Mouse (Mus musculus): Measurements from ENCODE around the gene Cad. TPM values are rescaled to one million over a fixed set of nuclear protein-coding genes. Genes with fewer than 3 reads are reported as not detected.

The Cad gene
- polyA plus RNA-seq, 1 experiment from 2014 or later = 17.6 TPM

DNA sequence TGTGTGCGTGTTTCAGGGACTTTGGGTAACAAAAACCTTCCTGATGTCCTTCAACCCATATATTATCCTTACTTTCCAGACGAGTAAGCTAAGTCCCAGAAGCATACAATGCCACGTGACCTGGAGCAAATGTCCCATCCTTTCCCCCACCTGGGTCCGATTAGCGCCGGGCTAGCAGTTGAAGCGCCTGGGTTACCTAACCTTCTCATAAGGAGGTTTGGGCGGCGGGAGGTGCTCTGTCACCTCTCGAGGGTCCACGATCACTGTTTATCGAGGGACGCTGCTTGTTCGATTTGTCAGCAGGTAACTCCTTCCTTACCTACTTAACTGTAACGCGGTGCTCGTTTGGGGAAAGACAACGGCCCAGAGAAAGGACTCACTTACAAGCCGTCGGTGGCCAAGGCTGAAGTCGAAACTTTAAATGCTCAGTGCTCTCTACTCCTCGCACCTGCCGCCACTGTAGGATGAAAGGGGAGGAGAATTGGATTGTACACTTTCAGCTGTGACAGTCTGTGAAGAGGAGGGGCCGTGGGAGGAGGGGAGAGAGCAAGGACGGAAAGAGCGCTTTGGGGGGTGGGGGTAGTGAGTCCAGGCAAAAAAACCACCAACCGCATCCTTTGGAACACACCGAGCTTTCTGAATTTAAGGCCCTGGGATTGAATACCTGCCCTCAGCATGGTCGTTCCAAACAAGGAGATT, 39.7 kb downstream of the Cad start:
- Histone ChIP-seq H3K27ac (replicated peaks) (no peak overlapping the region), H3K9ac (replicated peaks) (no peak overlapping the region), H3K4me2 (replicated peaks) (peak overlapping the region; percentile 49), H3K9me3 (no peaks in the 10 kb centered on the region), H3K27me3 (peaks cover 85% of the 10 kb centered on the region), H3K36me3 (no peaks in the 10 kb centered on the region), H3K4me3 (peak overlapping the region; percentile 34), H3K4me1 (peaks cover 36% of the 10 kb centered on the region)
- WGBS = 1% methylated on average over 29 of the region's 29 CpGs
- ATAC-seq (replicated peaks) = peak; percentile 16; the same call in 1 of the 2 replicates

DNA sequence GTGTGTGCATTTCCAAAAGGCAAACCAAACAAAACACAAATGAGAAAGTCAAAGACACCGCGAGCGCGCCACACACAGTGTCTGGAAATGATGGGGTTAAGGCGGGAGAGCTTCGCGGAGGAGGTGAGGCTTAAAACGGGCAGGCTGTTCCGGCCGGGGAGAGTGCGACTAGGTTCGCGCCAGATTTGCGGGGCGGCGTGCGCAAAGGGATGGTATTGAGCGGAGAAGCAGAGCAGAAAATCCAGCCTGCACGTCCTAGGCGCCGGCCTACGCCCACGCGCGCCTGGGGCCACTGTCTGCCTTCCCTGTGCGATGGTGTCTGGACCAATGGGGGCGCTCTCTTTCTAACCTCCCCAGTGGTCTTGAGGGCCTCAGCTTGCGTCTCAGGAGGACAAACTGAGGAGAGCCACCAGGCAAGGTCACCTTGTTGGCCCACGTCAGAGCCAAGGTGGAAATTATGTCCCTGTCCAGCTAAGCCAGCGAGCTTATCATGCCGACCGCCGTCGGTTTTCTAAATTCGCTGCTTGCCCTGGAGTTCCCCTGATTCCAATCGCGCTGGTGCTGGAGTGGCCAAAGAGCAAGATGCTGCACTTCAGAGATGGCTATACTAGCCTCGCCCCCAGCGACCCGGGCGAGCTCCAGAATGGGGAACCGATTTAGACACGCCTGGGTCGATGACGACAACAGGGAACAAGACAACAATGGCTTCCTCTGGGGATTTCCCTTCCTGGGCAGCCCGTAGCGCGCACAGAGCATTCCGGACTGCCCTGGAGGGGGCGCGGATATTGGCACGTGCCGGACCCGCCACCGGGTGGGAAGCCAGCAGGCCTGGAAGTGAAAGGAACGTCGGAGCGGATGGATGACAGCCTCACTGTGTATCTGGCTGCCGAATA, 40.5 kb downstream of the Cad start:
- peaks cover 36% of the 10 kb centered on the region for H3K4me1 ChIP-seq
- ATAC-seq (replicated peaks) = no peak
- peak overlapping the region; percentile 19; the same call in 1 of the 2 replicates for H3K9ac ChIP-seq (replicated peaks)
- peaks cover 80% of the 10 kb centered on the region for H3K27me3 ChIP-seq
- peak overlapping the region; percentile 34 for H3K4me3 ChIP-seq
- H3K4me2 ChIP-seq (replicated peaks) = peak overlapping the region; percentile 49
- no peaks in the 10 kb centered on the region for H3K36me3 ChIP-seq
- no peaks in the 10 kb centered on the region for H3K9me3 ChIP-seq
- no peak overlapping the region for H3K27ac ChIP-seq (replicated peaks)
- under 1% methylated on average over 59 of the region's 59 CpGs for WGBS

GRCm38 (mm10) chr5:31095711-31096480, 41.3 kb downstream of the Cad start:
- peaks cover 36% of the 10 kb centered on the region for H3K4me1 ChIP-seq
- peaks cover 72% of the 10 kb centered on the region for H3K27me3 ChIP-seq
- H3K36me3 ChIP-seq = no peaks in the 10 kb centered on the region
- no peaks in the 10 kb centered on the region for H3K9me3 ChIP-seq
- peak overlapping the region; percentile 49 for H3K4me2 ChIP-seq (replicated peaks)
- peak overlapping the region; percentile 34 for H3K4me3 ChIP-seq
- WGBS = 27% methylated on average over 11 of the region's 11 CpGs
- no peak overlapping the region for H3K27ac ChIP-seq (replicated peaks)
- peak overlapping the region; percentile 19; the same call in 1 of the 2 replicates for H3K9ac ChIP-seq (replicated peaks)
- ATAC-seq (replicated peaks) = no peak

- no peaks in the 10 kb centered on the region for H3K27me3 ChIP-seq
- H3K9ac ChIP-seq (replicated peaks) = no peak within 1 kb of the TSS
- 89% methylated on average over 9 of the region's 9 CpGs for WGBS
- no peak within 1 kb of the TSS for H3K4me2 ChIP-seq (replicated peaks)
- no peak for ATAC-seq (replicated peaks)
- no peak within 1 kb of the TSS for H3K27ac ChIP-seq (replicated peaks)
- no peak within 1 kb of the TSS for H3K4me3 ChIP-seq
- no peaks in the 10 kb centered on the region for H3K36me3 ChIP-seq
- no peaks in the 10 kb centered on the region for H3K4me1 ChIP-seq
- H3K9me3 ChIP-seq = no peaks in the 10 kb centered on the region
These were observed 51.3 kb downstream of the Cad start, which contains the start of gene Dnajc5g for GRCm38 (mm10) chr5:31105814-31106335. Dnajc5g (plus strand) TSS chr5:31106285.

- H3K27me3 ChIP-seq = no peaks in the 10 kb centered on the region
- H3K9ac ChIP-seq (replicated peaks) = no peak within 1 kb of the TSS
- 91% methylated on average over 18 of the region's 18 CpGs for WGBS
- no peak within 1 kb of the TSS for H3K4me2 ChIP-seq (replicated peaks)
- no peaks in the 10 kb centered on the region for H3K36me3 ChIP-seq
- no peaks in the 10 kb centered on the region for H3K9me3 ChIP-seq
- no peaks in the 10 kb centered on the region for H3K4me1 ChIP-seq
- no peak within 1 kb of the TSS for H3K4me3 ChIP-seq
- no peak for ATAC-seq (replicated peaks)
- no peak within 1 kb of the TSS for H3K27ac ChIP-seq (replicated peaks)
These were observed 53.5 kb downstream of the Cad start, which contains the start of gene Slc30a3 for GRCm38 (mm10) chr5:31108000-31108490. Slc30a3 (minus strand) TSS chr5:31108237.

GRCm38 (mm10) chr5:31110781-31111180, 56.2 kb downstream of the Cad start:
- WGBS = 42% methylated on average over 7 of the region's 7 CpGs
- ATAC-seq (replicated peaks) = no peak
- H3K9me3 ChIP-seq = no peaks in the 10 kb centered on the region

DNA sequence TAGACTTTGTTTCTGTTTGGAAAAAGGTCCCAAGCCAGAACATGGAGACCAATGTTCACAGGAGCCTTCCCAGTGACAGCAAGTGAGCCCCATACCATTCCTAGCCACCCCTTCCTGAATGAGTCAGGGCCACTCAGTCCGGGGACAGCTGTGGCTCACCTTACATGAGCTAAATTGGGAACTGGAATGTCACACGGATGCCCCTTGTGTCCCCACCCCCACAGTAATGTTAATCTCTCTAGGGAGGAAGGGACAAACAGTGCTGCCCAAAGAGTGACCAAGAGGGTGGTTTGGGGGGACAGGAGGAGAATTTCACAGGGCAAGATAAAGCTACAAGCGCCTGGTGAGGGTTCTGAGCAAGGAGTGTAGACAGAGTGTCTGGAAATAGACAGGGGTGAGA, 61.8 kb downstream of the Cad start, which contains the start of gene Trim54:
TSS of gene Trim54 (plus strand) at position 359 of the 400 bp plus-strand sequence.
- Histone ChIP-seq H3K9ac (replicated peaks) (no peak within 1 kb of the TSS), H3K27me3 (no peaks in the 10 kb centered on the region)
- ATAC-seq (replicated peaks) = no peak

More at GRCm38 (mm10) chr5:31110781-31111180, 56.2 kb downstream of the Cad start:
- no peak overlapping the region for H3K9ac ChIP-seq (replicated peaks)
- no peaks in the 10 kb centered on the region for H3K36me3 ChIP-seq
- no peak overlapping the region for H3K4me3 ChIP-seq
- H3K27ac ChIP-seq (replicated peaks) = no peak overlapping the region
- H3K4me1 ChIP-seq = no peaks in the 10 kb centered on the region
- H3K4me2 ChIP-seq (replicated peaks) = no peak overlapping the region
- no peaks in the 10 kb centered on the region for H3K27me3 ChIP-seq

DNA sequence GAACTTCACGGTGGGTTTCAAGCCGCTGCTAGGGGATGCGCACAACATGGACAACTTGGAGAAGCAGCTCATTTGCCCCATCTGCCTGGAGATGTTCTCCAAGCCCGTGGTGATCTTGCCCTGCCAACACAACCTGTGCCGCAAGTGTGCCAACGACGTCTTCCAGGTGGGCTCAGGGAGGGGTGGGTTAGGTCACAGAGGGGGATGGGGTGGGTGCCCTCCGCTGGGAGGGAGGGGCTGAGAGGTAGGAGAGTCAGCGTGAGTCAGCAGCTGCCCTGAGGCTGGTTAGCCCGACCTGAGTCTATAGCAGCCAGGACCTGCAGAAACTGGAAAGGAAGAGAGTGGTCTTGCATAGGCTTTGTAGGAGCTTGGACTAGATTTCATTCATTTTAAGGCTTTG, 62.3 kb downstream of the Cad start:
- Histone ChIP-seq H3K27me3 (no peaks in the 10 kb centered on the region), H3K36me3 (no peaks in the 10 kb centered on the region), H3K4me1 (no peaks in the 10 kb centered on the region), H3K4me3 (no peak overlapping the region), H3K9ac (replicated peaks) (no peak overlapping the region), H3K27ac (replicated peaks) (no peak overlapping the region), H3K4me2 (replicated peaks) (no peak overlapping the region), H3K9me3 (no peaks in the 10 kb centered on the region)
- ATAC-seq (replicated peaks) = no peak
- 33% methylated on average over 10 of the region's 10 CpGs for WGBS

More for the DNA sequence above, 61.8 kb downstream of the Cad start, which contains the start of gene Trim54:
- Histone ChIP-seq H3K27ac (replicated peaks) (no peak within 1 kb of the TSS), H3K9me3 (no peaks in the 10 kb centered on the region), H3K4me1 (no peaks in the 10 kb centered on the region), H3K4me3 (no peak within 1 kb of the TSS), H3K36me3 (no peaks in the 10 kb centered on the region), H3K4me2 (replicated peaks) (no peak within 1 kb of the TSS)
- WGBS = 59% methylated on average over 3 of the region's 3 CpGs

- Histone ChIP-seq H3K4me2 (replicated peaks) (no peak overlapping the region), H3K27ac (replicated peaks) (no peak overlapping the region), H3K9me3 (no peaks in the 10 kb centered on the region), H3K4me1 (no peaks in the 10 kb centered on the region), H3K36me3 (no peaks in the 10 kb centered on the region), H3K27me3 (no peaks in the 10 kb centered on the region), H3K9ac (replicated peaks) (no peak overlapping the region), H3K4me3 (no peak overlapping the region)
- WGBS = 89% methylated on average over 8 of the region's 8 CpGs
- ATAC-seq (replicated peaks) = no peak
These were observed 66.5 kb downstream of the Cad start for GRCm38 (mm10) chr5:31121111-31121510.

- no peak overlapping the region for H3K4me3 ChIP-seq
- H3K36me3 ChIP-seq = no peaks in the 10 kb centered on the region
- no peaks in the 10 kb centered on the region for H3K27me3 ChIP-seq
- H3K4me1 ChIP-seq = no peaks in the 10 kb centered on the region
- H3K27ac ChIP-seq (replicated peaks) = no peak overlapping the region
- no peak for ATAC-seq (replicated peaks)
- H3K9me3 ChIP-seq = no peaks in the 10 kb centered on the region
- 44% methylated on average over 2 of the region's 2 CpGs for WGBS
- no peak overlapping the region for H3K9ac ChIP-seq (replicated peaks)
- H3K4me2 ChIP-seq (replicated peaks) = no peak overlapping the region
These were observed 68.9 kb downstream of the Cad start for GRCm38 (mm10) chr5:31123481-31123880.

DNA sequence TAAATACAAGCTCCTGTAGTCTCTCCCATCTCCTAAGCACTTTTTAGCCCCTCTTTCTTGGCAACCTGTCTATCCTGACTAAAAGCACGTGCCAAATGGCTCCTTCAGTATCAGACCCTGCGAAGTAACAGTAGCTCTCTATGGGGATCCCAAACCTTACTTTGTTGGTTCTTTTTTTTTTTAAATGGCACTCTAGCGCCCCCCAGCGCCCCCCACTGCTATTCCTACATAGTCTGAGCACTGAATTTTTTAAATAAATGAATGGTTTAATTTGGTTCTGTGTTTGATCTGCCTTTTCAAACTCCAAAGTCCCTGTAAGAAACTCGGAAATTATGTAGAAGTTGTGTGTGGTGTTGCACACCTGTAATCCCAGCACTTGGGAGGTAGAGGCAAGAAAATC, 71.5 kb downstream of the Cad start:
- Histone ChIP-seq H3K27ac (replicated peaks) (no peak overlapping the region), H3K9ac (replicated peaks) (no peak overlapping the region), H3K4me2 (replicated peaks) (no peak overlapping the region), H3K9me3 (no peaks in the 10 kb centered on the region), H3K36me3 (no peaks in the 10 kb centered on the region), H3K4me1 (no peaks in the 10 kb centered on the region), H3K27me3 (no peaks in the 10 kb centered on the region), H3K4me3 (no peak overlapping the region)
- no peak for ATAC-seq (replicated peaks)
- 41% methylated on average over 5 of the region's 5 CpGs for WGBS
